Mouse (Mus musculus) ES-Bruce4 (cell line): ENCODE results near the gene Atxn1.

Experiments used
- CTCF ChIP-seq: IDR thresholded peaks from one replicate; pipeline ENCODE4 v1.8.1; 2011; ENCODE audit warnings: low read depth, low read length
- EP300 ChIP-seq: IDR thresholded peaks from 2 replicates; pipeline ENCODE4 v1.6.1; 2011; ENCODE audit warnings: low read depth, low read length; ENCODE audit not compliant: insufficient read depth

DNA sequence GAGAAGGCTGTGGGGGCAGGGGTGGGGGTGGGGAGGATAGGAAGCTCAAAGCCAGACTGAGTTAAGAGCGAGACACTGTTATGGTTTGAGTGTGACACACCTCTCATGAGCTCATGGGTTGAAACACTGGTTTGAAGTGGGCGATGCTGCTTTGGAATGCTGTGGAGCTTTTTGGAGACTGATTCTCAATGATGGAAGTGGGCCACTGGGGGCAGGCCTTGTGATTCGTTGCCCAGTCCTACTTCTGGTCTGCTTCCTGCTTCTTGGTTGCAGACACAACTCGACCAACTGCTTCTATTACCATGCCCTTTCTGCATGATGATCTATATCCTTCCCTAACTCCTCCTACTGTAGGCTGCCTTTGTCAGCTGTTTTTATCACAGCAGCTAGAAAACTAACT is 216.1 kb downstream of the Atxn1 start:
- TF ChIP-seq CTCF, result no peak
- TF ChIP-seq EP300, result no peak
